Mouse (Mus musculus) heart, adult 18-20 months (tissue): ENCODE measurements around the gene Pgs1. TPM values are rescaled to one million over a fixed set of nuclear protein-coding genes. Genes with fewer than 3 reads are reported as not detected.
A peak's percentile ranks its signal among the peaks of the same experiment; 100 is the strongest.

Source experiments
- DNase-seq, 2 experiments: peaks; one replicate each; pipeline ENCODE4 v3.0.0; 2021 to 2022; ENCODE audit warnings: mixed read lengths in 1 of 2
- total RNA-seq, 2 experiments: library from RNA; stranded (reverse); gene quantifications; 2 replicates each; pipeline ENCODE4 v1.2.3; 2021

Gene Pgs1
- total RNA-seq, 2 experiments from 2014 or later: 17.0 to 18.8 TPM

DNA sequence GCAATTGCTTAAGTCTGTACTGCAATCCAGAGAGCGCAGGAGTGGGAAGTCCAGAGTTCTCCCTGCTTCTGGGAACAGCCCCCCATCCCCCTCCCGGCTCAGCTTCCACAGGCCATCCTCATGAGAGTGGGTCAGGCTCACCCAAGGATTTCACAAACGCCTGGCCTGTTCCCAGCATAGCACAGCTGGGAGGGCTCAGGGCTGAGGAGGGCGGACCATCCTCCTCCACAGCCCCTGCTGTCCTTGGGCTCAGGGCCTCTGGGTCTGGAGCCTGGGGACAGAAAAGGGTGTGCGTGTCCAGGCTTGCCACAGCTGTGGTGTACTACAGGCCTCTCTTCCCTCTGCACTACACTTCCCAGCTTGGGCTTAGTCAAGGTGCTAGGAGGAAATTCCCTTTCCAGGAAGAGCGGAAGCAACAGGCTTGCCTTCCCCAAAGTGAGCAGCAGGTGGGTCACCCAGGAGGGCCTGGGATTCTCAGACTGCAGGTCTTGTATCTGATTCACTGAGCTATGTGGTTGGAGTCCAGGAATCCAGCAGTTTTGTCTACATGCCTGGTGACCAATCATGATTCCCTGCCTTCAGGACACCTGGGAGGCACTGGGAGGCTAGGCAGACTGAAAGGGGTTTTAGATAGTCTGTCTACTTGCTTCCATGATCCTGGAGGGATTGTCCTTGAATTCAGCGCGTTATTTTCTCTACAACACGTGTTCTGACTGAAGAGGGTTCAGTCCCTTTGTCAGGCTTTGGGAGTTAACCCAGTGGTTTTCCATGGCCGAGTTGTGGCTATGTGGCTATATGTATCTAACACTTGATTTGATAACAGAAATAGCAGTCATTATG lies 23.6 kb upstream of the Pgs1 start:
- DNase-seq: peak; percentile 93 to 95

DNA sequence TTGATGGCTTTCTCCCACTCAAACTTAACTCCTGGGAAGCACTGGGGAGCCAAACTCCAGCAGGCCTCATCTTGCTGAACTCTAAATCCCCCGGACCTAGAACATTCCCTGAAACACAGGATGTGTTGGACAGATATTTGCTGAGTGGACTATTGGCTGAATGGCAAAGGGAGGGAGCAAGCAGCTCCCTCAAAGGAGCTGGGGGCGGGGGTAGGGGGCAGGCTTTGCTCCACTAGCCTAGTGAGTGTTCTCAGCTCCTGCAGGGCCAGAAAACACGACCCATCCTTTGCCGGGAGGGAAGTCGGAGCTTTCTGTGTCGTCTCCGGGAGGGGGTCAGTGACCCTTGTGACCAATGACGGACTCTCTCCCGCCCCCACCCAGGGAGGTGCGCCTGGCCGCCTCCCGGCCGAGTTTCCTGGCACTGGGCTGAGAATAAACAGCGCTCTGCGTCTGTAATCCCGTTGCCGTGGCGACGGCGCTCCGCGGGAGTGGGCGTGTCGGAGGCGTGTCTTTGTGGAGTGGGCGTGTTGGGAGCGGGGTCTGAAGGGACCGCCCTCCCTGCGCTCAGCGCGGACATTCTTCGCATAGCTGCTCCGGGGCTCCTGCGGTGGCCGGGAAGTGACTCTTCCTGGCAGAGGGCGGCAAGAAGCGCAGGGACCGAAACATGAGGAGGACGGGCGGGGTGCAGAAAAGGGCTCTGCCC lies 22.9 kb upstream of the Pgs1 start:
- peak; percentile 99 to 100 for DNase-seq

DNA sequence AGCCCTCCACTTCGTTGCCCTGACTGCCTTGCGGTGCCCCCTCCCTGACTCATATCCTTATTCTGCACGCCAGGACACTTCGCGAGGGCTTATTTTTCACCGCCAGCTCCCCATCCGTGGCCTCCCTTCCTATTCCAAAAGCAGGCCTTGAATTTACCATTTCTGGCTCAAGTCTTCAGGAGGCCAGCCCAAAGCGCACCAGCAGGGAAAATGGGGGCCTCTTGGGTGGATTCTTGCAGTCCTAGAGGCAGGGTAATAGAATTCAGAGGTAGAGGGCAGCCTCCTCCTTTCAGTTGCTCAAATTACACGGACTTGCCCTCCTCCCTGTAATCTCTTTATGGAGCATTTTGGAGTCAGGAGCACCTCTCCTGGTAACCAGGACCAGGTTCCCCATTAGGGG lies 22.2 kb upstream of the Pgs1 start:
- DNase-seq: no peak

GRCm38 (mm10) chr11:117964294-117964693 lies 21.8 kb upstream of the Pgs1 start:
- no peak for DNase-seq

DNA sequence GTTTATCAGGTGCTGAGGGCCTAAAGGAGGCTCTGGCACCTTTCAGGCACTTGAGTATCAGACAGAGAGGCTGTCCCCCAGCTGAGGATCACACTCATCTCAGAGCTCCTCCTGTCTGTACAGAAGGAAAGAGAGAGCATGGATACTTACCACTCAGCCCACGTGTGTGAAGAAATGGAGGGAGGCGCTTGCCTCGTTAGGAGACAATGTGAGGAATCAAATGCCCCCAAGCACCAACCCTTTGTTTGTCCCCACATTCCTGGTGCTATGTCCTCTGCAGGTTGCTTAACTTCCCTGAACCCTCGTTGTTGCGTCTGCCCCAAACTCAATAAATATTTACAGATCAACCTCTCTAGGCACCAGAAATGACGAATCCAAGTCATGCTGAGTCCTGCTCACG lies 21.0 kb upstream of the Pgs1 start:
- DNase-seq: no peak

GRCm38 (mm10) chr11:117965561-117965981 lies 20.5 kb upstream of the Pgs1 start:
- DNase-seq: no peak

DNA sequence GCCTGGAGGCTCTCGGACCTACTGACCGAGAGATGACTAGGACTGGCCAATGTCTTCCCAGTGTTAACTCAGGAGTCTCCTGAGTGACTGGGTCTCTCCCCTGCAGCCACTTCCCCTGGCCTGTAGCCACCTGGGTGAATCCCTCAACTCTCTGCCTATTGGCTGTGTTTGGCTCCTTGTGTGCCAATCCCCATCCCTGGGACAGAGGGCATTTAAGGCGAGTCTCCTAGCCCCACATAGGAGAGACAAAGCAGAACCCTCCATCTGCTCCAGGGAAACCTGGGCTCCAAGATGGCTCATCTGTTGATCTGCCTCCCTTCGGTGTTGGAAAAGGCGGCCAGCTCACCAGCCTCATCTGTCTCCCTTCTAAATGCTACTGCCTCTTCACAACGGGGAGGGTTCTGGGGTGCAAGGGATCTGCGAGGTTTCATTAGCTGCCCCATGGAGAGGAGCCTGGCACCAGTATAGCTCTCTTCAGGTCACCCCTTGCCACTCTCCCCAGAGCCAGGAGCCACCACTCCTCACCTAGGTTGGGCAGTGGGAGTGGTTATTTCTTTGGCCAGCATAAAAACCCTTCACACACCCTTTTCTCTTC lies 19.5 kb upstream of the Pgs1 start:
- DNase-seq: no peak

GRCm38 (mm10) chr11:117967249-117968015 lies 18.7 kb upstream of the Pgs1 start:
- no peak for DNase-seq

- peak in 1 of 2 experiments; percentile 53 for DNase-seq
These were observed 17.9 kb upstream of the Pgs1 start for GRCm38 (mm10) chr11:117968016-117968671.

DNA sequence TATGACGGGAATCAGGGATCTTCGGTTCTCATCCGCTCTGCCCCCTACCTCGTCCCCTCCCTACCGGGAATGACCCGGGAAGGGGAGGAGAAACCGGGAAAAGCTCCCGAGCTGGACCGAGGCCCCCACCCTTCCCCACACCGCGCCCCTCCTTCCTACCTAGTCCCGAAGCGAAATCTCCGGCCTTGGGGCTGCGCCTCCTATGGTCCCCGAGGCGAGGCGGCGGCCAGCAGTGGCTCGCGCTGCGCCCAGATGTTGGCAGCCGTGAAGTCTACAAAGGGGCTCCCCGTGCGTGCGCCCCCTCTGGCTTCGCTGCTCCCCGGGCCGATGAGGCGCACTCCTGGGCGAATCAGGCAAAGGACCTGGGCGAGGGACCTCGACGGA lies 17.4 kb upstream of the Pgs1 start:
- DNase-seq: no peak

GRCm38 (mm10) chr11:117969100-117969944 lies 16.8 kb upstream of the Pgs1 start:
- peak; percentile 98 for DNase-seq

- DNase-seq: peak; percentile 91 to 99
These were observed 15.9 kb upstream of the Pgs1 start, which contains the start of gene Socs3 for GRCm38 (mm10) chr11:117969945-117970872. Gene Socs3, minus strand, starts transcription at chr11:117970047.

GRCm38 (mm10) chr11:117971100-117971499 lies 15.0 kb upstream of the Pgs1 start:
- no peak for DNase-seq

DNA sequence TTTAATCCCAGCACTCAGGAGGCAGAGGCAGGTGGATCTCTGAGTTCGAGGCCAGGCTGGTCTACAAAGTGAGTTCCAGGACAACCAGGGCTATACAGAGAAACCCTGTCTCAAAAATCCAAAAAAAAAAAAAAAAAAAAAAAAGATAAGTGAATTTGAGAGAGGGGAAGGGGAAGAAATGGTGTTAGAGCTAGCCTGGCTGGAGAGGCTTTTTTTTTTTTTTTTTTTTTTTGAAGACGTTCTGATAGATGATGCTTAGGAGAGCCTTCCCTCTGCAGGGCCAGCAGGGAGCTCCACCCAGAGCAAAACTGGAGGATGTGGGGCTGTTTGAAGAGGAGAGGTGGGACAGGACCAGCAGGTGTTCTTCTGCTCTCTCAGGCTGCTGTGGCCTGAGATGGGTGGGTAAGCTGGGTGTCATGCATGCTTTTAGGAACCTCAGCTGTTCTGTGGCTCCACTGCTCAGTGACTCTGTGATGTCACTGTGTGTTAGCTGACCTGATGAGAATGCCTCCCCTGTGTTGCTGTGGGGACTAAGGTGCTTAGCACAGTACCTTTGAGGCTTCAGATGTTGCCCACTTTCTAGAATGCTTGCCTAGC lies 14.3 kb upstream of the Pgs1 start:
- no peak for DNase-seq

- no peak for DNase-seq
These were observed 13.2 kb upstream of the Pgs1 start for GRCm38 (mm10) chr11:117972656-117973558.

- DNase-seq: no peak
These were observed 12.5 kb upstream of the Pgs1 start for GRCm38 (mm10) chr11:117973569-117973968.

- no peak for DNase-seq
These were observed 11.6 kb upstream of the Pgs1 start for GRCm38 (mm10) chr11:117974327-117975125.
